In genomic region chr6:122741460-122742227, GRCm38 (mm10) we compare ENCODE assay signal across 8 mouse cellular contexts. TPM values are rescaled to one million over a fixed set of nuclear protein-coding genes. Genes with fewer than 3 reads are reported as not detected.
DNase-seq lines count a peak whose midpoint lies in the region; ATAC-seq and TF ChIP-seq lines count a peak whose summit lies in the region.

No protein-coding gene starts in this region.

- H3K4me1 ChIP-seq in heart, embryonic 12.5 days (replicated peaks) = peaks cover 12% of the 10 kb centered on the region; the same call in 1 of the 2 replicates
- peaks cover 5% of the 10 kb centered on the region for H3K4me1 ChIP-seq in cortical plate, adult 2 months (ENCODE audit: control insufficient read depth, insufficient read depth, low read length)
- peaks cover 8% of the 10 kb centered on the region for H3K4me1 ChIP-seq in hindbrain, embryonic 16.5 days (ENCODE audit: control insufficient read depth, insufficient read depth, low read depth, low read length)
- peaks cover 19% of the 10 kb centered on the region for H3K4me1 ChIP-seq in midbrain, embryonic 16.5 days (ENCODE audit: control insufficient read depth, insufficient read depth, low read length)

- H3K27ac ChIP-seq in heart, embryonic 12.5 days (ENCODE audit: poor library complexity, severe bottlenecking) = no peak overlapping the region
- H3K27ac ChIP-seq in cortical plate, adult 2 months (ENCODE audit: insufficient read depth, low read length) = peak overlapping the region; percentile 71
- peak overlapping the region; percentile 66 for H3K27ac ChIP-seq in hindbrain, embryonic 16.5 days (ENCODE audit: low read depth, low read length)
- H3K27ac ChIP-seq in midbrain, embryonic 16.5 days (ENCODE audit: low read length) = peak overlapping the region; percentile 67

- no peak for ATAC-seq in heart, embryonic 12.5 days (ENCODE audit: insufficient number of reproducible peaks, low FRiP score)
- ATAC-seq in hindbrain, embryonic 16.5 days = peak; percentile 11; the same call in 1 of the 2 replicates
- ATAC-seq in midbrain, embryonic 16.5 days = peak; percentile 29

- DNase-seq in heart, postnatal 36 days = no peak
- peak; percentile 34 for DNase-seq in CD4-positive helper T cell, adult 2 months (ENCODE audit: low read depth, low spot score)
- DNase-seq in c-Kit-positive CD71-positive TER-119-positive erythroid progenitor cells, embryonic 14.5 days (ENCODE audit: low spot score) = no peak
- no peak for DNase-seq in spleen, postnatal 14 days (ENCODE audit: low spot score in 2 of 2)

- intact Hi-C loops in heart, postnatal 36 days (cut with DNase I) = loop anchor here (2.0 to 5.0 kb wide), 2 partner anchors 15 to 131 kb away; partner anchors contain the start of gene Necap1

- peaks cover 3% of the 10 kb centered on the region; the same call in 1 of the 2 replicates for H3K36me3 ChIP-seq in heart, embryonic 12.5 days
- H3K36me3 ChIP-seq in hindbrain, embryonic 16.5 days (ENCODE audit: control insufficient read depth, insufficient read depth, low read length) = peaks cover 6% of the 10 kb centered on the region; the same call in 1 of the 2 replicates
- peaks cover 3% of the 10 kb centered on the region for H3K36me3 ChIP-seq in midbrain, embryonic 16.5 days (ENCODE audit: control insufficient read depth, insufficient read depth, low read length)

- 4% methylated on average over 25 of the region's 25 CpGs for WGBS in heart, embryonic 12.5 days
- 5% methylated on average over 25 of the region's 25 CpGs for WGBS in hindbrain, embryonic 16.5 days
- WGBS in midbrain, embryonic 16.5 days = 3% methylated on average over 25 of the region's 25 CpGs

- TF ChIP-seq POLR2A in cortical plate, adult 2 months (IDR thresholded peaks at IDR 0.05; ENCODE audit: extremely low read depth, insufficient read depth, low read length) = no peak

- H3K9me3 ChIP-seq in heart, embryonic 12.5 days (replicated peaks) = no peaks in the 10 kb centered on the region
- H3K9me3 ChIP-seq in hindbrain, embryonic 16.5 days (ENCODE audit: control insufficient read depth, low read length) = no peaks in the 10 kb centered on the region
- H3K9me3 ChIP-seq in midbrain, embryonic 16.5 days (replicated peaks; ENCODE audit: control insufficient read depth, low read length, poor library complexity, severe bottlenecking) = no peaks in the 10 kb centered on the region

- peak overlapping the region; percentile 84 for H3K4me2 ChIP-seq in heart, embryonic 12.5 days
- H3K4me2 ChIP-seq in hindbrain, embryonic 16.5 days (ENCODE audit: low read length) = peak overlapping the region; percentile 57
- H3K4me2 ChIP-seq in midbrain, embryonic 16.5 days (ENCODE audit: low read length) = peak overlapping the region; percentile 79

- peak overlapping the region; percentile 57 for H3K4me3 ChIP-seq in heart, embryonic 12.5 days
- H3K4me3 ChIP-seq in cortical plate, adult 2 months (ENCODE audit: insufficient read depth, low read length) = peak overlapping the region; percentile 88
- peak overlapping the region; percentile 61 for H3K4me3 ChIP-seq in hindbrain, embryonic 16.5 days (ENCODE audit: low read length)
- peak overlapping the region; percentile 70 for H3K4me3 ChIP-seq in midbrain, embryonic 16.5 days (ENCODE audit: low read depth, low read length)

- H3K27me3 ChIP-seq in heart, embryonic 12.5 days (replicated peaks) = peaks cover 15% of the 10 kb centered on the region; the same call in 1 of the 2 replicates
- H3K27me3 ChIP-seq in hindbrain, embryonic 16.5 days (replicated peaks; ENCODE audit: control insufficient read depth, insufficient read depth, low read length) = peaks cover 2% of the 10 kb centered on the region
- H3K27me3 ChIP-seq in midbrain, embryonic 16.5 days (ENCODE audit: control insufficient read depth, insufficient read depth, low read depth, low read length) = peaks cover 5% of the 10 kb centered on the region

- H3K9ac ChIP-seq in heart, embryonic 12.5 days = peak overlapping the region; percentile 67
- H3K9ac ChIP-seq in hindbrain, embryonic 16.5 days (ENCODE audit: low read depth, low read length) = peak overlapping the region; percentile 75
- H3K9ac ChIP-seq in midbrain, embryonic 16.5 days (ENCODE audit: low read depth, low read length) = peak overlapping the region; percentile 81

- no peak for TF ChIP-seq CTCF in cortical plate, adult 2 months (IDR thresholded peaks at IDR 0.05; ENCODE audit: extremely low read depth, insufficient read depth, low read length)

RNA-seq across cellular contexts. Expression of gene Nanog, which starts 34.4 kb away (rescaled TPM):
- 0.49 and 0.86 TPM in 2 replicates for polyA plus RNA-seq in heart, embryonic 12.5 days (2016; fragmentation: Nextera tagmentation; extraction: Ambion mirVana)
- not detected for total RNA-seq in heart, postnatal 36 days (2021)
- 0.10 TPM in 1 of 2 replicates, not detected in the other for polyA plus RNA-seq in cortical plate, adult 2 months (2012; rRNA removed)
- 0.08 and 0.25 TPM in 2 replicates for polyA plus RNA-seq in hindbrain, embryonic 16.5 days (2015; fragmentation: Nextera tagmentation; extraction: Ambion mirVana)
- polyA plus RNA-seq in midbrain, embryonic 16.5 days (2015; fragmentation: Nextera tagmentation; extraction: Ambion mirVana) = not detected in 2 replicates

RNA-seq across cellular contexts. Expression of gene Slc2a3, which starts 59.8 kb away (rescaled TPM):
- polyA plus RNA-seq in heart, embryonic 12.5 days (2016; fragmentation: Nextera tagmentation; extraction: Ambion mirVana) = 26.6 and 27.7 TPM in 2 replicates
- total RNA-seq in heart, postnatal 36 days (2021) = 1 to 10 TPM; 1.6 to 2.0 TPM
- 100 and 101 TPM in 2 replicates for polyA plus RNA-seq in cortical plate, adult 2 months (2012; rRNA removed)
- 57.0 and 57.4 TPM in 2 replicates for polyA plus RNA-seq in hindbrain, embryonic 16.5 days (2015; fragmentation: Nextera tagmentation; extraction: Ambion mirVana)
- polyA plus RNA-seq in midbrain, embryonic 16.5 days (2015; fragmentation: Nextera tagmentation; extraction: Ambion mirVana) = 44.3 and 52.5 TPM in 2 replicates
